Mouse (Mus musculus): ENCODE data around the gene Cep152. TPM values are rescaled to one million over a fixed set of nuclear protein-coding genes. Genes with fewer than 3 reads are reported as not detected.

Gene Cep152
- total and polyA plus RNA-seq, 3 experiments, result 7.7 to 8.9 (median 8.8) TPM

DNA sequence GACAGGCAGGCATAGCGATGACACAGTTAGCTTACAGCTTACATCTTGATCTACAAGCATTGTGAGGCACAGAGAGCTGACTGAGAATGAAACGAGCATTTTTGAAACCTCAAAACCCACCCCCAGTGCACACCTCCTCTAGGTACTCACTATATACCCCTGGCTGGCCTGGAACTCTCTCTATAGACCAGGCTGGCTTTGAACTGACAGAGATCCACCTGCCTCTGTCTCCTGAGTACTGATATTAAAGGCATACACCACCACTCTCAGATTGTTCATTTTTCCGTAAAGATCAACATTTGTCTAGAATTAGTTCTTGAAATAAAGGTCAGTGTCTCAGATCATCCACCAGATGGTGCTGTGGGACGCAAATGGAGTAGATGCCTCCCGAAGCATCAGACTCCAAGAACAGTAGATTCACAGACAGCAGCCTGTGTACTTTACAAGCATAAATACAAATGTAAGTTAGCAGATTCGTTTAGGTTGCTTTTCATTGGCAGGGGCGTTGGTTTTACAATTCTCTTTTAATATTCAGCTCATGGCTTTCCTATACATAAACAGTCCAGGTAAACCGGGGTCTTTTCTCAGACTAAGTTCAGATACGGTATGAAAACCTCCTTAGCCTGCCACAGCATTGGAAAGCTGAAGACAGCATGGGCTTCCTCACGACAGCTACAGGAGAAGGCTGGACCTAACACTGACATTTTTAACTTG lies 35.1 kb upstream of the Cep152 start (continued):
- TF ChIP-seq HCFC1 (IDR thresholded peaks at IDR 0.05; ENCODE audit: low read depth, low read length) (no peak), SIN3A (IDR thresholded peaks at IDR 0.05; ENCODE audit: low read length) (no peak), CHD1 (IDR thresholded peaks at IDR 0.05; ENCODE audit: low read depth, low read length) (no peak), NELFE (IDR thresholded peaks at IDR 0.05; ENCODE audit: low read depth, low read length) (no peak), KAT2A (IDR thresholded peaks at IDR 0.05; ENCODE audit: insufficient replicate concordance, low read length) (no peak), ZMIZ1 (IDR thresholded peaks at IDR 0.05; ENCODE audit: low read depth, low read length) (no peak), POLR2AphosphoS2 (IDR thresholded peaks at IDR 0.05; ENCODE audit: low read depth, low read length) (no peak), MEF2A (IDR thresholded peaks at IDR 0.05; ENCODE audit: borderline replicate concordance, low read depth, low read length) (no peak), POLR2A (IDR thresholded peaks at IDR 0.05; ENCODE audit: low read depth, low read length) (no peak), RCOR1 (conservative IDR thresholded peaks at IDR 0.05; ENCODE audit: low read depth, low read length) (no peak), E2F4 (IDR thresholded peaks at IDR 0.05; ENCODE audit: insufficient replicate concordance, low read depth, low read length) (no peak), USF1 (IDR thresholded peaks at IDR 0.05; ENCODE audit: low read depth, low read length) (no peak), ZKSCAN1 (IDR thresholded peaks at IDR 0.05; ENCODE audit: borderline replicate concordance, low read depth, low read length) (no peak), EP300 (IDR thresholded peaks at IDR 0.05; ENCODE audit: low read length) (no peak)

DNA sequence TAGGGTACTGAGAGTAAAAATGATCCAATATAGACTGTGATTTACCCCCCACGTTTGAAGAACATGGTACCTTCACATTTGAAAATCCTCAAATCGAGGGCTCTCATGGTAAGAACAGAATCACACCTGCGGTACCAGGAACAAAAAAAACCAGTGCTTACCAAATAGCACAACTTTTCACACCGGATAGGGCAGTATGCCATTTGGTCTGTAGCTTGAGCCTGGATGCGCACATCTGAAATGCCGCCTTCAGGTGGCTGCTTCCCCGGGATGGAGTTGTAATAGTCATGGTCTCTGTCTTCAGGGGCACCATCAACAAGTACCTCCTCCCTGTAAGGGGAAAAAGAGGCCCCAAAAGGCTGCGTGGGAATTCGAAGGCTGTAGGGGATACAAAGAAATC lies 30.5 kb upstream of the Cep152 start:
- in situ Hi-C loops (cut with MboI; ENCODE audit: low pct_ligation_motif_present, low pct_unique_long_range_greater_than_20kb, low sequenced_read_pairs) (loop anchor here (25.0 kb wide), 1 partner anchor 382 kb away; the partner anchor contains the start of gene Fgf7), dilution Hi-C loops (cut with MboI; ENCODE audit: extremely low pct_ligation_motif_present, extremely low pct_unique_long_range_greater_than_20kb, low sequenced_read_pairs) (no loop called here)
- H3K4me1 ChIP-seq (ENCODE audit: control insufficient read depth in 1 of 2, insufficient read depth in 2 of 2), result peaks cover 4 to 6% of the 10 kb centered on the region in 2 experiments
- no peak for DNase-seq (ENCODE audit: extremely low read depth)
- peaks cover 4% of the 10 kb centered on the region for H3K9me3 ChIP-seq (replicated peaks; ENCODE audit: low read length)
- H3K36me3 ChIP-seq (replicated peaks in 1 of 2; ENCODE audit: control insufficient read depth in 1 of 2, insufficient read depth in 1 of 2, low read length in 1 of 2), result no peaks in the 10 kb centered on the region
- H3K9ac ChIP-seq (ENCODE audit: insufficient read depth, low read depth), result no peak overlapping the region
- no peak overlapping the region for H3K4me2 ChIP-seq (ENCODE audit: insufficient read depth, low read depth, poor library complexity, severe bottlenecking)
- TF ChIP-seq TBP (conservative IDR thresholded peaks at IDR 0.05; ENCODE audit: low read depth, low read length) (no peak), USF2 (conservative IDR thresholded peaks at IDR 0.05; ENCODE audit: low read depth, low read length) (no peak), ZNF384 (IDR thresholded peaks at IDR 0.05; ENCODE audit: low read depth, low read length) (no peak), IRF4 (IDR thresholded peaks at IDR 0.05; ENCODE audit: low read depth, low read length) (no peak), POLR2A (IDR thresholded peaks at IDR 0.05; ENCODE audit: low read depth, low read length) (no peak), MAX (IDR thresholded peaks at IDR 0.05; ENCODE audit: low read length) (no peak), PAX5 (IDR thresholded peaks at IDR 0.05; ENCODE audit: low read length) (no peak), HCFC1 (IDR thresholded peaks at IDR 0.05; ENCODE audit: low read depth, low read length) (no peak)
- H3K27me3 ChIP-seq (replicated peaks), result no peaks in the 10 kb centered on the region
- H3K4me3 ChIP-seq (replicated peaks in 1 of 3; ENCODE audit: low read depth in 2 of 3, low read length in 2 of 3, poor library complexity in 1 of 3), result no peak overlapping the region
- H3K27ac ChIP-seq (ENCODE audit: insufficient read depth, low read depth), result no peak overlapping the region
- no peaks in the 10 kb centered on the region for H3K79me2 ChIP-seq (replicated peaks; ENCODE audit: control insufficient read depth, extremely low read depth, insufficient read depth, poor library complexity, severe bottlenecking)

Data from CH12.LX (cell line).